Mouse (Mus musculus) inflammation-experienced regulatory T-cells, adult 6 months (primary cell): ENCODE results near the gene Nxn. TPM values are rescaled to one million over a fixed set of nuclear protein-coding genes. Genes with fewer than 3 reads are reported as not detected.

Source experiments
- ATAC-seq: one replicate; pipeline ENCODE4 v1.8.0; 2017
- polyA plus RNA-seq, 3 experiments: library from polyadenylated mRNA; unstranded; fragments of 100-300 nt; shearing (Covaris generic); gene quantifications; one replicate each; pipeline ENCODE4 v1.2.1; 2017

The Nxn gene
- polyA plus RNA-seq, 3 experiments from 2014 or later, result 1.1 to 2.0 (median 1.6) TPM

- ATAC-seq, result no peak
Measured at GRCm38 (mm10) chr11:76210228-76210985, 188.5 kb downstream of the Nxn start.

Other genes with a start within 250 kb of the Nxn start
- 10 to 100 TPM; 41.0 to 62.8 (median 49.8) TPM for gene Vps53, start 219.5 kb downstream of the Nxn start, polyA plus RNA-seq
- 1 to 10 TPM; 2.5 to 4.5 (median 3.6) TPM for gene Fam57a, start 219.5 kb downstream of the Nxn start, polyA plus RNA-seq
- 1 to 10 TPM in 1 of 3 experiments, not detected in 2; 1.0 TPM for gene Dbil5, start 181.5 kb downstream of the Nxn start, polyA plus RNA-seq
- 10 to 100 TPM in 2 of 3 experiments, 1 to 10 TPM in 1; 8.3 to 13.4 (median 11.0) TPM for gene Gemin4, start 181.5 kb downstream of the Nxn start, polyA plus RNA-seq
- gene Mrm3, start 155.4 kb downstream of the Nxn start, polyA plus RNA-seq, result 10 to 100 TPM in 2 of 3 experiments, 1 to 10 TPM in 1; 9.4 to 14.2 (median 12.9) TPM
- 100 to 1,000 TPM in 1 of 3 experiments, 10 to 100 TPM in 2; 83.0 to 101 (median 84.6) TPM for gene Glod4, start 155.4 kb downstream of the Nxn start, polyA plus RNA-seq
- gene Timm22, start 7.8 kb upstream of the Nxn start, polyA plus RNA-seq, result 10 to 100 TPM; 60.7 to 86.9 (median 76.3) TPM
- 10 to 100 TPM; 14.4 to 17.1 (median 15.4) TPM for gene Abr, start 223.2 kb upstream of the Nxn start, polyA plus RNA-seq